Mouse (Mus musculus) erythroblast, embryonic 14.5 days (primary cell): ENCODE measurements around the gene Bms1.

ENCODE experiments used
- GATA1 ChIP-seq: IDR thresholded peaks from 2 replicates; pipeline ENCODE4 v1.6.1; 2012; ENCODE audit warnings: low read length, inconsistent platforms, mixed read lengths
- TAL1 ChIP-seq: IDR thresholded peaks from 3 replicates; pipeline ENCODE4 v1.6.1; 2012; ENCODE audit warnings: low read length, inconsistent platforms, mixed read lengths

DNA sequence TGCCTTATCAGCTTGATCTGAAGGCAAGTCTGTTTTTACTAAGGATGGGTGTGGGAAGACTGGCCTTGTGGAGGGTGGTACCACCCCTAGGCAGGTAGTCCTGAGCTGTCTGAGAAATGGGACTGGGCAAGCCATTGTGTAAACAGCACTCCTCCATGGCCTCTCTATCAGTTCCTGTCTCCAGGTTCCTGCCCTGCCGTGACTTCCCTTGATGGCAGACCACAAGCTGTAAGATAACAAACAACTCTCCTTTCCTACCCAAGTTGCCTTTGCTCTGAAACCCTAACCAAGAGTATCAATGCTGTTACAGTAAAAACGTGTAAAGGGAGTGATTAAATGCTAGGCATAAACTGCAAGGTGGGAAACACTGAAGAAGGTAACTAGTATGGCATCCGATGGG lies 38.6 kb downstream of the Bms1 start:
- no peak for TF ChIP-seq TAL1
- TF ChIP-seq GATA1: no peak
